Comparison of ENCODE assay signal across 25 mouse cellular contexts in genomic region chr16:32532878-32533826, GRCm38 (mm10). TPM values are rescaled to one million over a fixed set of nuclear protein-coding genes. Genes with fewer than 3 reads are reported as not detected.
A peak's percentile ranks its signal among the peaks of the same experiment; 100 is the strongest.
DNase-seq lines count a peak whose midpoint lies in the region; ATAC-seq lines count a peak whose summit lies in the region.
"Had no signal": no experiment of that assay in that cellular context is flagged by ENCODE, and none has a peak within 500 bp of the region (broad histone marks: within the 10 kb centered on the region; RNA-seq: fewer than 3 reads in every experiment).

No protein-coding gene starts in this region.

- H3K36me3 ChIP-seq in midbrain, embryonic 10.5 days, result no peaks in the 10 kb centered on the region
- H3K36me3 ChIP-seq in midbrain, embryonic 16.5 days (ENCODE audit: control insufficient read depth, insufficient read depth, low read length), result no peaks in the 10 kb centered on the region
- H3K36me3 ChIP-seq in embryonic facial prominence, embryonic 10.5 days (replicated peaks), result no peaks in the 10 kb centered on the region
- H3K36me3 ChIP-seq: embryonic facial prominence, embryonic 15.5 days; kidney, embryonic 15.5 days had no signal

- H3K9ac ChIP-seq in midbrain, embryonic 16.5 days (ENCODE audit: low read depth, low read length), result no peak overlapping the region
- H3K9ac ChIP-seq: embryonic facial prominence, embryonic 15.5 days; hindbrain, embryonic 14.5 days; kidney, embryonic 15.5 days; lung, embryonic 14.5 days had no signal

- H3K27me3 ChIP-seq in midbrain, embryonic 10.5 days (ENCODE audit: low read depth, poor library complexity, severe bottlenecking), result no peaks in the 10 kb centered on the region
- H3K27me3 ChIP-seq in midbrain, embryonic 16.5 days (ENCODE audit: control insufficient read depth, insufficient read depth, low read depth, low read length), result no peaks in the 10 kb centered on the region
- no peaks in the 10 kb centered on the region for H3K27me3 ChIP-seq in embryonic facial prominence, embryonic 10.5 days (replicated peaks; ENCODE audit: low read depth, poor library complexity, severe bottlenecking)
- H3K27me3 ChIP-seq: embryonic facial prominence, embryonic 15.5 days; kidney, embryonic 15.5 days had no signal

- H3K27ac ChIP-seq in midbrain, embryonic 10.5 days (replicated peaks), result peak overlapping the region; percentile 63
- H3K27ac ChIP-seq in midbrain, embryonic 16.5 days (ENCODE audit: low read length), result no peak overlapping the region
- peak overlapping the region; percentile 72 for H3K27ac ChIP-seq in embryonic facial prominence, embryonic 10.5 days (replicated peaks)
- H3K27ac ChIP-seq: embryonic facial prominence, embryonic 15.5 days; hindbrain, embryonic 14.5 days; kidney, embryonic 15.5 days; stomach, postnatal 0 days had no signal

- DNase-seq in embryo, embryonic 10.5 days (ENCODE audit: low spot score), result peak; percentile 32
- DNase-seq in embryo, embryonic 9.5 days (ENCODE audit: extremely low spot score), result no peak
- DNase-seq in midbrain, embryonic 10.5 days (ENCODE audit: low spot score), result no peak
- DNase-seq in embryonic facial prominence, embryonic 10.5 days (ENCODE audit: low spot score), result peak; percentile 26
- DNase-seq in thymus, postnatal 10 days (ENCODE audit: low spot score in 2 of 2), result no peak
- DNase-seq in spleen, postnatal 10 days (ENCODE audit: low spot score in 2 of 2), result no peak
- DNase-seq: adrenal gland, adult 8-10 months; cerebellum, adult 11 months; cerebellum, postnatal 14 days; gastrocnemius, postnatal 10 days; left cerebral cortex, postnatal 4 days; lung, embryonic 14.5 days; thymus, postnatal 25 days had no signal

- H3K9me3 ChIP-seq in midbrain, embryonic 10.5 days (replicated peaks), result no peaks in the 10 kb centered on the region
- no peaks in the 10 kb centered on the region for H3K9me3 ChIP-seq in midbrain, embryonic 16.5 days (replicated peaks; ENCODE audit: control insufficient read depth, low read length, poor library complexity, severe bottlenecking)
- H3K9me3 ChIP-seq in embryonic facial prominence, embryonic 10.5 days, result no peaks in the 10 kb centered on the region
- H3K9me3 ChIP-seq: embryonic facial prominence, embryonic 15.5 days; kidney, embryonic 15.5 days had no signal

- no peak for ATAC-seq in midbrain, embryonic 16.5 days
- ATAC-seq in megakaryocyte progenitor cell, adult 5-6 weeks (replicated peaks; ENCODE audit: poor library complexity), result peak; percentile 75
- ATAC-seq: intestine, embryonic 16.5 days had no signal

- peaks cover 45% of the 10 kb centered on the region for H3K4me1 ChIP-seq in midbrain, embryonic 10.5 days
- no peaks in the 10 kb centered on the region for H3K4me1 ChIP-seq in midbrain, embryonic 16.5 days (ENCODE audit: control insufficient read depth, insufficient read depth, low read length)
- peaks cover 45% of the 10 kb centered on the region for H3K4me1 ChIP-seq in embryonic facial prominence, embryonic 10.5 days
- H3K4me1 ChIP-seq: embryonic facial prominence, embryonic 15.5 days had no signal

- no peak overlapping the region for H3K4me3 ChIP-seq in midbrain, embryonic 10.5 days
- H3K4me3 ChIP-seq in midbrain, embryonic 16.5 days (ENCODE audit: low read depth, low read length), result no peak overlapping the region
- no peak overlapping the region for H3K4me3 ChIP-seq in embryonic facial prominence, embryonic 10.5 days
- H3K4me3 ChIP-seq: embryonic facial prominence, embryonic 15.5 days; kidney, embryonic 15.5 days; megakaryocyte, embryonic 14.5 days had no signal

- no peak overlapping the region for H3K4me2 ChIP-seq in midbrain, embryonic 16.5 days (ENCODE audit: low read length)
- H3K4me2 ChIP-seq: embryonic facial prominence, embryonic 15.5 days; hindbrain, embryonic 14.5 days; kidney, embryonic 15.5 days; liver, embryonic 11.5 days; lung, embryonic 14.5 days had no signal

- WGBS in midbrain, embryonic 10.5 days, result 63% methylated on average over 18 of the region's 18 CpGs
- 63% methylated on average over 18 of the region's 18 CpGs for WGBS in midbrain, embryonic 16.5 days
- 44% methylated on average over 18 of the region's 18 CpGs for WGBS in embryonic facial prominence, embryonic 10.5 days

RNA-seq across cellular contexts. Expression of gene Zdhhc19, which starts 37.1 kb away (rescaled TPM):
- polyA plus RNA-seq in midbrain, embryonic 10.5 days (2016; fragmentation: Nextera tagmentation; extraction: Ambion mirVana), result not detected in 2 replicates
- 0.26 TPM in 1 of 2 replicates, not detected in the other for polyA plus RNA-seq in midbrain, embryonic 16.5 days (2015; fragmentation: Nextera tagmentation; extraction: Ambion mirVana)
- not detected in 2 replicates for polyA plus RNA-seq in embryonic facial prominence, embryonic 10.5 days (2016; fragmentation: Nextera tagmentation; extraction: Ambion mirVana)
- not detected in 2 replicates for total RNA-seq in megakaryocyte progenitor cell, adult 5-6 weeks (2015)
- not detected in 2 replicates for total RNA-seq in megakaryocyte progenitor cell, adult 5-6 weeks (2017)
- total RNA-seq: adrenal gland, adult 8-10 months; gastrocnemius, postnatal 10 days; heart, adult 8-10 months; layer of hippocampus, adult 18-20 months; left cerebral cortex, postnatal 4 days had no signal
- polyA plus RNA-seq: embryonic facial prominence, embryonic 15.5 days; heart, postnatal 0 days; hindbrain, embryonic 14.5 days; kidney, embryonic 15.5 days; liver, embryonic 11.5 days; lung, embryonic 14.5 days; stomach, postnatal 0 days had no signal

RNA-seq across cellular contexts. Expression of gene Slc51a, which starts 45.5 kb away (rescaled TPM):
- polyA plus RNA-seq in midbrain, embryonic 10.5 days (2016; fragmentation: Nextera tagmentation; extraction: Ambion mirVana), result 0.16 and 0.35 TPM in 2 replicates
- 0.08 TPM in 1 of 2 replicates, not detected in the other for polyA plus RNA-seq in midbrain, embryonic 16.5 days (2015; fragmentation: Nextera tagmentation; extraction: Ambion mirVana)
- 0.24 and 0.39 TPM in 2 replicates for polyA plus RNA-seq in embryonic facial prominence, embryonic 10.5 days (2016; fragmentation: Nextera tagmentation; extraction: Ambion mirVana)
- total RNA-seq in megakaryocyte progenitor cell, adult 5-6 weeks (2015), result not detected in 2 replicates
- 0.04 and 0.17 TPM in 2 replicates for total RNA-seq in megakaryocyte progenitor cell, adult 5-6 weeks (2017)
- total RNA-seq: gastrocnemius, postnatal 10 days; layer of hippocampus, adult 18-20 months; left cerebral cortex, postnatal 4 days had no signal
- polyA plus RNA-seq: embryonic facial prominence, embryonic 15.5 days had no signal

Comparison
In these comparisons a context has a peak if more than half of its experiments do, and no peak if none do; other contexts are left out.
1. DNase-seq: peak in embryo, embryonic 10.5 days (single experiment) and embryonic facial prominence, embryonic 10.5 days (single experiment); none in embryo, embryonic 9.5 days (single experiment), midbrain, embryonic 10.5 days (single experiment), thymus, postnatal 10 days (0 of 2) and spleen, postnatal 10 days (0 of 2).